27 mouse cellular contexts compared by ENCODE assay signal in the genomic region with DNA sequence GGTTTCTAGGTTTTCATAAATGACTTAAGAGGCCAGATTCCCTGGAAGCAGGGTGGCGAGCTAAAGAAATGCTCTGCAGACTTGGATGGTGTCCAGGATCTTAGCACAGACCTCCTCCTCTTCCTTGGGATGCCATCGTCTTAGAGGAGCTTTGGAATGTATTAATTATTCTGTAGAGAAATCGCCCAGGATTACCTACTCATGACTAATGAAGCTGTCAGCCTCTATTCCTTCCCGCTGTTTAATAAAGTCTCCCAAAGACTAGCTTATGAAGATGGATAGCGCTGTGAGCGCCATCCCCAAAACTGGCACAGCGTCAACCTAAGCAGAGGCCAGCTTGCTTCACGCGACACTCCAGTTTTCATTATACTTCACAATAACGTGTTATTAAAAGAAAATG.
DNase-seq lines count a peak whose midpoint lies in the region; ATAC-seq and TF ChIP-seq lines count a peak whose summit lies in the region.
"Had no signal": no experiment of that assay in that cellular context is flagged by ENCODE, and none has a peak within 500 bp of the region (broad histone marks: within the 10 kb centered on the region; RNA-seq: fewer than 3 reads in every experiment).

No protein-coding gene starts in this region.

- H3K4me1 ChIP-seq in forebrain, embryonic 14.5 days (ENCODE audit: control insufficient read depth, insufficient read depth, low read length) = peaks cover 2% of the 10 kb centered on the region; the same call in 1 of the 2 replicates
- H3K4me1 ChIP-seq in forebrain, embryonic 12.5 days = no peaks in the 10 kb centered on the region
- peaks cover 7% of the 10 kb centered on the region; the same call in 1 of the 2 replicates for H3K4me1 ChIP-seq in neural tube, embryonic 15.5 days
- H3K4me1 ChIP-seq in forebrain, postnatal 0 days (ENCODE audit: insufficient read depth) = no peaks in the 10 kb centered on the region; the same call in 1 of the 2 replicates
- H3K4me1 ChIP-seq in liver, embryonic 12.5 days = no peaks in the 10 kb centered on the region
- H3K4me1 ChIP-seq: embryonic facial prominence, embryonic 12.5 days; heart, embryonic 15.5 days; megakaryocyte, embryonic 14.5 days had no signal

- no peak overlapping the region for H3K4me3 ChIP-seq in forebrain, embryonic 14.5 days (ENCODE audit: low read depth, low read length)
- no peak overlapping the region for H3K4me3 ChIP-seq in forebrain, embryonic 12.5 days (replicated peaks)
- H3K4me3 ChIP-seq in neural tube, embryonic 15.5 days (replicated peaks) = no peak overlapping the region
- no peak overlapping the region for H3K4me3 ChIP-seq in forebrain, postnatal 0 days (ENCODE audit: low read depth, low read length)
- no peak overlapping the region for H3K4me3 ChIP-seq in liver, embryonic 12.5 days
- H3K4me3 ChIP-seq: embryonic facial prominence, embryonic 12.5 days; erythroblast, embryonic 14.5 days; gastrocnemius, adult 2 months; heart, embryonic 15.5 days; left cerebral cortex, adult 2 months; megakaryocyte, embryonic 14.5 days had no signal

- ATAC-seq in forebrain, embryonic 14.5 days = peak; percentile 37; the same call in 1 of the 2 replicates
- ATAC-seq in forebrain, embryonic 12.5 days (ENCODE audit: low FRiP score) = no peak
- no peak for ATAC-seq in neural tube, embryonic 15.5 days (ENCODE audit: low FRiP score)
- no peak for ATAC-seq in forebrain, postnatal 0 days
- no peak for ATAC-seq in liver, embryonic 12.5 days
- ATAC-seq: liver, postnatal 0 days had no signal

- peak; percentile 50 for DNase-seq in forebrain, embryonic 14.5 days (ENCODE audit: low spot score)
- peak; percentile 24 for DNase-seq in left cerebral cortex, postnatal 4 days
- DNase-seq in left cerebral cortex, adult 8-10 months (ENCODE audit: low spot score in 2 of 2) = no peak
- DNase-seq in neural tube, embryonic 10.5 days (ENCODE audit: extremely low spot score, low spot score) = no peak
- peak; percentile 32 for DNase-seq in forebrain, postnatal 0 days
- DNase-seq: adrenal gland, postnatal 10 days; B cell, adult 2 months; cerebellum, adult 9-10 months; gastrocnemius, adult 2 months; heart, postnatal 36 days; kidney, adult 8-10 months; kidney, postnatal 10 days; liver, postnatal 0 days; lung, postnatal 36 days; right cerebral cortex, postnatal 25 days; spleen, adult 18-20 months; thymus, postnatal 14 days had no signal

- no peaks in the 10 kb centered on the region for H3K9me3 ChIP-seq in forebrain, embryonic 14.5 days (replicated peaks; ENCODE audit: control insufficient read depth, low read length)
- H3K9me3 ChIP-seq in forebrain, embryonic 12.5 days = no peaks in the 10 kb centered on the region
- no peaks in the 10 kb centered on the region for H3K9me3 ChIP-seq in neural tube, embryonic 15.5 days (replicated peaks)
- H3K9me3 ChIP-seq in forebrain, postnatal 0 days (ENCODE audit: low read length) = no peaks in the 10 kb centered on the region
- H3K9me3 ChIP-seq in liver, embryonic 12.5 days (replicated peaks) = no peaks in the 10 kb centered on the region
- H3K9me3 ChIP-seq: embryonic facial prominence, embryonic 12.5 days; G1E; heart, embryonic 15.5 days; megakaryocyte, embryonic 14.5 days had no signal

- WGBS in forebrain, embryonic 14.5 days = 32% methylated on average over 10 of the region's 10 CpGs
- 60% methylated on average over 10 of the region's 10 CpGs for WGBS in forebrain, embryonic 12.5 days
- WGBS in neural tube, embryonic 15.5 days = 35% methylated on average over 10 of the region's 10 CpGs
- WGBS in forebrain, postnatal 0 days = 20% methylated on average over 10 of the region's 10 CpGs
- 67% methylated on average over 10 of the region's 10 CpGs for WGBS in liver, embryonic 12.5 days (ENCODE audit: insufficient replicate concordance)

- H3K4me2 ChIP-seq in forebrain, embryonic 14.5 days (ENCODE audit: low read length) = peak overlapping the region; percentile 16; the same call in 1 of the 2 replicates
- H3K4me2 ChIP-seq in forebrain, embryonic 12.5 days = no peak overlapping the region
- peak overlapping the region; percentile 15; the same call in 1 of the 2 replicates for H3K4me2 ChIP-seq in neural tube, embryonic 15.5 days
- peak overlapping the region; percentile 23; the same call in 1 of the 2 replicates for H3K4me2 ChIP-seq in forebrain, postnatal 0 days (ENCODE audit: low read depth)
- no peak overlapping the region for H3K4me2 ChIP-seq in liver, embryonic 12.5 days
- H3K4me2 ChIP-seq: embryonic facial prominence, embryonic 12.5 days; heart, embryonic 15.5 days had no signal

- H3K9ac ChIP-seq in forebrain, embryonic 14.5 days (ENCODE audit: low read length) = no peak overlapping the region
- H3K9ac ChIP-seq in forebrain, embryonic 12.5 days = no peak overlapping the region
- no peak overlapping the region for H3K9ac ChIP-seq in neural tube, embryonic 15.5 days (replicated peaks)
- no peak overlapping the region for H3K9ac ChIP-seq in forebrain, postnatal 0 days
- H3K9ac ChIP-seq in liver, embryonic 12.5 days = no peak overlapping the region
- H3K9ac ChIP-seq: embryonic facial prominence, embryonic 12.5 days; heart, embryonic 15.5 days; liver, postnatal 0 days had no signal

- H3K36me3 ChIP-seq in forebrain, embryonic 14.5 days (ENCODE audit: control insufficient read depth, insufficient read depth, low read length) = no peaks in the 10 kb centered on the region
- H3K36me3 ChIP-seq in forebrain, embryonic 12.5 days (replicated peaks) = no peaks in the 10 kb centered on the region
- no peaks in the 10 kb centered on the region for H3K36me3 ChIP-seq in neural tube, embryonic 15.5 days
- no peaks in the 10 kb centered on the region for H3K36me3 ChIP-seq in forebrain, postnatal 0 days (ENCODE audit: insufficient read depth)
- no peaks in the 10 kb centered on the region for H3K36me3 ChIP-seq in liver, embryonic 12.5 days
- H3K36me3 ChIP-seq: embryonic facial prominence, embryonic 12.5 days; G1E; heart, embryonic 15.5 days had no signal

- H3K27ac ChIP-seq in forebrain, embryonic 14.5 days (ENCODE audit: low read depth, low read length) = no peak overlapping the region
- H3K27ac ChIP-seq in forebrain, embryonic 12.5 days = no peak overlapping the region
- H3K27ac ChIP-seq in neural tube, embryonic 15.5 days (replicated peaks) = no peak overlapping the region
- no peak overlapping the region for H3K27ac ChIP-seq in forebrain, postnatal 0 days (ENCODE audit: low read depth, low read length)
- H3K27ac ChIP-seq in liver, embryonic 12.5 days = no peak overlapping the region
- H3K27ac ChIP-seq: embryonic facial prominence, embryonic 12.5 days; gastrocnemius, adult 2 months; heart, embryonic 15.5 days; left cerebral cortex, adult 2 months had no signal

- no peak for TF ChIP-seq CTCF in forebrain, postnatal 0 days (IDR thresholded peaks at IDR 0.05; ENCODE audit: low read depth)

- intact Hi-C loops in left cerebral cortex, postnatal 4 days (cut with DNase I) = no loop called here

- H3K27me3 ChIP-seq in forebrain, embryonic 14.5 days (replicated peaks; ENCODE audit: control insufficient read depth, insufficient read depth, low read length) = no peaks in the 10 kb centered on the region
- peaks cover 65% of the 10 kb centered on the region for H3K27me3 ChIP-seq in forebrain, embryonic 12.5 days
- peaks cover 15% of the 10 kb centered on the region for H3K27me3 ChIP-seq in neural tube, embryonic 15.5 days (replicated peaks)
- no peaks in the 10 kb centered on the region for H3K27me3 ChIP-seq in forebrain, postnatal 0 days (ENCODE audit: insufficient read depth, low read length)
- H3K27me3 ChIP-seq in liver, embryonic 12.5 days (replicated peaks) = no peaks in the 10 kb centered on the region
- H3K27me3 ChIP-seq: CH12.LX; embryonic facial prominence, embryonic 12.5 days; heart, embryonic 15.5 days had no signal

Comparison
In these comparisons a context has a peak if more than half of its experiments do, and no peak if none do; other contexts are left out.
1. DNase-seq: peak in forebrain, embryonic 14.5 days (single experiment), left cerebral cortex, postnatal 4 days (single experiment) and forebrain, postnatal 0 days (single experiment); none in left cerebral cortex, adult 8-10 months (0 of 2) and neural tube, embryonic 10.5 days (single experiment).
2. H3K4me2 ChIP-seq: peak in forebrain, embryonic 14.5 days (single experiment), neural tube, embryonic 15.5 days (single experiment) and forebrain, postnatal 0 days (single experiment); none in forebrain, embryonic 12.5 days (single experiment) and liver, embryonic 12.5 days (single experiment).